Mouse (Mus musculus) embryonic facial prominence, embryonic 15.5 days (tissue): ENCODE data around the gene Insr. TPM values are rescaled to one million over a fixed set of nuclear protein-coding genes. Genes with fewer than 3 reads are reported as not detected.
"Not testable (repeated sequence)": the region's sequence is repeated elsewhere in the genome, so short reads cannot be mapped to it uniquely, and the experiment has no call there.

ENCODE experiments used
- ATAC-seq: fragments of 200-750 bp; cut with Nextera tagmentation; 2 replicates; pipeline ENCODE4 v1.8.0; 2017; ENCODE audit warnings: low read depth, moderate TSS enrichment; ENCODE audit not compliant: insufficient number of reproducible peaks, low FRiP score, low TSS enrichment
- H3K27ac ChIP-seq: fragments of 300-500 bp; sonication (generic); replicated peaks from 2 replicates; pipeline ENCODE4 v1.5.1; 2015; ENCODE audit warnings: mild to moderate bottlenecking, inconsistent platforms
- H3K27me3 ChIP-seq: fragments of 300-500 bp; sonication (generic); 2 replicates; pipeline ENCODE4 v1.6.1; 2015; ENCODE audit warnings: inconsistent platforms
- H3K36me3 ChIP-seq: fragments of 300-500 bp; sonication (generic); 2 replicates; pipeline ENCODE4 v1.6.1; 2015; ENCODE audit warnings: mild to moderate bottlenecking, inconsistent platforms
- H3K4me1 ChIP-seq: fragments of 300-500 bp; sonication (generic); 2 replicates; pipeline ENCODE4 v1.6.1; 2015; ENCODE audit warnings: inconsistent platforms
- H3K4me2 ChIP-seq: fragments of 300-500 bp; sonication (generic); replicated peaks from 2 replicates; pipeline ENCODE4 v1.6.1; 2015; ENCODE audit warnings: mild to moderate bottlenecking, inconsistent platforms
- H3K4me3 ChIP-seq: fragments of 300-500 bp; sonication (generic); replicated peaks from 2 replicates; pipeline ENCODE4 v1.5.1; 2015; ENCODE audit warnings: mild to moderate bottlenecking, inconsistent platforms
- H3K9ac ChIP-seq: fragments of 300-500 bp; sonication (generic); 2 replicates; pipeline ENCODE4 v1.6.1; 2015; ENCODE audit warnings: inconsistent platforms
- H3K9me3 ChIP-seq: fragments of 300-500 bp; sonication (generic); replicated peaks from 2 replicates; pipeline ENCODE4 v1.6.1; 2016; ENCODE audit warnings: inconsistent platforms
- WGBS: fragments of 180-500 bp; shearing (Covaris S2); methylation state at CpG from one replicate; pipeline ENCODE4 v1.1.7; 2015; 5-methylcytosine and 5-hydroxymethylcytosine counted together
- polyA plus RNA-seq: library from polyadenylated mRNA; unstranded; fragments of >200 nt; fragmentation: Nextera tagmentation; extraction: Ambion mirVana; gene quantifications from 2 replicates; pipeline ENCODE4 v1.2.1, GENCODE M21; 2015

Insr gene
- polyA plus RNA-seq, 1 experiment from 2014 or later, result 42.6 TPM

- Histone ChIP-seq H3K27me3 (no peaks in the 10 kb centered on the region), H3K4me2 (no peak overlapping the region), H3K9me3 (no peaks in the 10 kb centered on the region), H3K4me1 (peaks cover 31% of the 10 kb centered on the region), H3K9ac (no peak overlapping the region), H3K4me3 (no peak overlapping the region), H3K27ac (no peak overlapping the region), H3K36me3 (no peaks in the 10 kb centered on the region)
- ATAC-seq, result no peak
- 69% methylated on average over 3 of the region's 3 CpGs for WGBS
Measured at GRCm38 (mm10) chr8:3219266-3219665, 60.2 kb downstream of the Insr start.

GRCm38 (mm10) chr8:3216541-3217092, 62.8 kb downstream of the Insr start:
- ATAC-seq, result no peak
- no peaks in the 10 kb centered on the region for H3K27me3 ChIP-seq
- H3K27ac ChIP-seq, result no peak overlapping the region
- H3K4me2 ChIP-seq, result no peak overlapping the region
- WGBS, result 68% methylated on average over 4 of the region's 4 CpGs
- H3K4me1 ChIP-seq, result peaks cover 23% of the 10 kb centered on the region
- H3K9me3 ChIP-seq, result no peaks in the 10 kb centered on the region
- H3K36me3 ChIP-seq, result no peaks in the 10 kb centered on the region
- H3K4me3 ChIP-seq, result no peak overlapping the region
- no peak overlapping the region for H3K9ac ChIP-seq

GRCm38 (mm10) chr8:3215561-3215960, 63.9 kb downstream of the Insr start:
- Histone ChIP-seq H3K27ac (no peak overlapping the region), H3K9ac (no peak overlapping the region), H3K36me3 (peaks cover 8% of the 10 kb centered on the region), H3K4me2 (no peak overlapping the region), H3K4me3 (no peak overlapping the region), H3K4me1 (peaks cover 20% of the 10 kb centered on the region), H3K27me3 (no peaks in the 10 kb centered on the region), H3K9me3 (no peaks in the 10 kb centered on the region)
- ATAC-seq, result no peak

- Histone ChIP-seq H3K36me3 (peaks cover 13% of the 10 kb centered on the region), H3K27me3 (no peaks in the 10 kb centered on the region), H3K4me3 (no peak overlapping the region), H3K27ac (no peak overlapping the region), H3K4me2 (no peak overlapping the region), H3K9ac (no peak overlapping the region), H3K4me1 (peaks cover 10% of the 10 kb centered on the region), H3K9me3 (no peaks in the 10 kb centered on the region)
- ATAC-seq, result no peak
- WGBS, result 85% methylated on average over 1 of the region's 1 CpGs
Measured at GRCm38 (mm10) chr8:3214601-3215000, 64.8 kb downstream of the Insr start.

GRCm38 (mm10) chr8:3211456-3211855, 68.0 kb downstream of the Insr start:
- no peaks in the 10 kb centered on the region for H3K27me3 ChIP-seq
- no peaks in the 10 kb centered on the region for H3K9me3 ChIP-seq
- no peak for ATAC-seq
- H3K9ac ChIP-seq, result no peak overlapping the region
- H3K4me2 ChIP-seq, result no peak overlapping the region
- 71% methylated on average over 9 of the region's 9 CpGs for WGBS
- no peak overlapping the region for H3K4me3 ChIP-seq
- H3K4me1 ChIP-seq, result 0 out of 2 replicates have a peak, but pooled peaks cover under 1% of the 10 kb centered on the region
- no peak overlapping the region for H3K27ac ChIP-seq
- H3K36me3 ChIP-seq, result peaks cover 24% of the 10 kb centered on the region

GRCm38 (mm10) chr8:3209960-3210359, 69.5 kb downstream of the Insr start:
- H3K27ac ChIP-seq, result no peak overlapping the region
- no peak for ATAC-seq
- 86% methylated on average over 3 of the region's 3 CpGs for WGBS

GRCm38 (mm10) chr8:3209268-3209667, 70.1 kb downstream of the Insr start:
- H3K27me3 ChIP-seq, result no peaks in the 10 kb centered on the region
- H3K9ac ChIP-seq, result no peak overlapping the region
- no peak for ATAC-seq
- H3K4me3 ChIP-seq, result no peak overlapping the region
- H3K4me2 ChIP-seq, result no peak overlapping the region
- 19% methylated on average over 3 of the region's 3 CpGs for WGBS
- H3K9me3 ChIP-seq, result no peaks in the 10 kb centered on the region
- peaks cover 31% of the 10 kb centered on the region for H3K36me3 ChIP-seq
- H3K27ac ChIP-seq, result no peak overlapping the region
- no peaks in the 10 kb centered on the region for H3K4me1 ChIP-seq

More at GRCm38 (mm10) chr8:3209960-3210359, 69.5 kb downstream of the Insr start:
- Histone ChIP-seq H3K27me3 (no peaks in the 10 kb centered on the region), H3K4me2 (no peak overlapping the region), H3K9me3 (no peaks in the 10 kb centered on the region), H3K9ac (no peak overlapping the region), H3K36me3 (peaks cover 24% of the 10 kb centered on the region), H3K4me1 (no peaks in the 10 kb centered on the region), H3K4me3 (no peak overlapping the region)

GRCm38 (mm10) chr8:3208729-3209128, 70.7 kb downstream of the Insr start:
- no peak overlapping the region for H3K4me2 ChIP-seq
- H3K9me3 ChIP-seq, result no peaks in the 10 kb centered on the region
- H3K4me3 ChIP-seq, result no peak overlapping the region
- H3K9ac ChIP-seq, result no peak overlapping the region
- no peak for ATAC-seq
- H3K4me1 ChIP-seq, result no peaks in the 10 kb centered on the region
- H3K36me3 ChIP-seq, result peaks cover 35% of the 10 kb centered on the region
- no peak overlapping the region for H3K27ac ChIP-seq
- H3K27me3 ChIP-seq, result no peaks in the 10 kb centered on the region

GRCm38 (mm10) chr8:3204758-3205443, 74.5 kb downstream of the Insr start:
- H3K36me3 ChIP-seq, result peaks cover 52% of the 10 kb centered on the region
- H3K9ac ChIP-seq, result no peak overlapping the region
- H3K4me1 ChIP-seq, result no peaks in the 10 kb centered on the region
- H3K27ac ChIP-seq, result no peak overlapping the region
- H3K4me3 ChIP-seq, result no peak overlapping the region
- no peak overlapping the region for H3K4me2 ChIP-seq
- no peak for ATAC-seq
- 81% methylated on average over 3 of the region's 3 CpGs for WGBS
- H3K27me3 ChIP-seq, result no peaks in the 10 kb centered on the region
- no peaks in the 10 kb centered on the region for H3K9me3 ChIP-seq

GRCm38 (mm10) chr8:3202792-3203191, 76.6 kb downstream of the Insr start:
- Histone ChIP-seq H3K4me1 (no peaks in the 10 kb centered on the region), H3K4me2 (no peak overlapping the region), H3K36me3 (peaks cover 55% of the 10 kb centered on the region), H3K27ac (no peak overlapping the region), H3K27me3 (no peaks in the 10 kb centered on the region), H3K9ac (no peak overlapping the region), H3K4me3 (no peak overlapping the region), H3K9me3 (no peaks in the 10 kb centered on the region)
- ATAC-seq, result no peak
- 95% methylated on average over 7 of the region's 7 CpGs for WGBS

GRCm38 (mm10) chr8:3194297-3194696, 85.1 kb downstream of the Insr start:
- H3K36me3 ChIP-seq, result peaks cover 77% of the 10 kb centered on the region
- H3K4me3 ChIP-seq, ATAC-seq, H3K27ac ChIP-seq, H3K9ac ChIP-seq, H3K9me3 ChIP-seq, H3K4me2 ChIP-seq, H3K27me3 ChIP-seq, H3K4me1 ChIP-seq: not testable (repeated sequence)

- no peak overlapping the region for H3K4me2 ChIP-seq
- no peaks in the 10 kb centered on the region for H3K4me1 ChIP-seq
- H3K36me3 ChIP-seq, result peaks cover 83% of the 10 kb centered on the region
- no peaks in the 10 kb centered on the region for H3K9me3 ChIP-seq
- no peak for ATAC-seq
- no peak overlapping the region for H3K4me3 ChIP-seq
- no peaks in the 10 kb centered on the region for H3K27me3 ChIP-seq
- no peak overlapping the region for H3K27ac ChIP-seq
- H3K9ac ChIP-seq, result no peak overlapping the region
Measured at GRCm38 (mm10) chr8:3191006-3191405, 88.4 kb downstream of the Insr start.
